Mouse (Mus musculus): ENCODE measurements around the gene Fcgr1. TPM values are rescaled to one million over a fixed set of nuclear protein-coding genes. Genes with fewer than 3 reads are reported as not detected.
"Not testable (repeated sequence)": the region's sequence is repeated elsewhere in the genome, so short reads cannot be mapped to it uniquely, and the experiment has no call there.

The Fcgr1 gene
- polyA plus RNA-seq, 1 experiment from 2014 or later = 1.8 TPM

DNA sequence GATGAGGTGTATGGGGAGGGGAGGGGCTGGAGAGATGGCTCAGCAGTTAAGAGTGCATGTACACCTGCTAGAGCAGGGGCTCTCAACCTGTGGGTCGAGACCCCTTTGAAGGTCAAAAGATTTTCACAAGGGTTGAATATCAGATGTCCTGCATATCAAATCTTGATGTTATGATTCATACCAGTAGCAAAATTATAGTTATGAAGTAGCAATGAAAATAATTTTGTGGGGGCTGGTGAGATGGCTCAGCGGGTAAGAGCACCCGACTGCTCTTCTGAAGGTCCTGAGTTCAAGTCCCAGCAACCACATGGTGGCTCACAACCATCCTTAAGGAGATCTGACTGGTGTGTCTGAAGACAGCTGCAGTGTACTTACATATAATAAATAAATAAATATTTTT lies 3.0 kb downstream of the Fcgr1 start:
- H3K9me3 ChIP-seq (replicated peaks); H3K4me3 ChIP-seq (replicated peaks); H3K4me2 ChIP-seq; H3K36me3 ChIP-seq; H3K27me3 ChIP-seq (replicated peaks); ATAC-seq (ENCODE audit: low FRiP score); H3K4me1 ChIP-seq; H3K9ac ChIP-seq (replicated peaks); H3K27ac ChIP-seq (replicated peaks): not testable (repeated sequence)
- WGBS = 97% methylated on average over 3 of the region's 3 CpGs

GRCm38 (mm10) chr3:96289201-96289600 lies 4.6 kb downstream of the Fcgr1 start:
- Histone ChIP-seq H3K27ac (replicated peaks) (no peak overlapping the region), H3K4me3 (replicated peaks) (no peak overlapping the region), H3K9ac (replicated peaks) (no peak overlapping the region), H3K36me3 (no peaks in the 10 kb centered on the region), H3K4me2 (no peak overlapping the region), H3K4me1 (no peaks in the 10 kb centered on the region), H3K9me3 (replicated peaks) (no peaks in the 10 kb centered on the region), H3K27me3 (replicated peaks) (0 out of 2 replicates have a peak, but pooled peaks cover 7% of the 10 kb centered on the region)
- WGBS = 83% methylated on average over 3 of the region's 3 CpGs
- ATAC-seq (ENCODE audit: low FRiP score) = no peak

- not testable (repeated sequence) for H3K4me1 ChIP-seq; H3K27ac ChIP-seq (replicated peaks); H3K9ac ChIP-seq (replicated peaks); ATAC-seq (ENCODE audit: low FRiP score); H3K9me3 ChIP-seq (replicated peaks); H3K36me3 ChIP-seq; H3K4me3 ChIP-seq (replicated peaks); H3K4me2 ChIP-seq
- peaks cover 22% of the 10 kb centered on the region for H3K27me3 ChIP-seq (replicated peaks)
- 94% methylated on average over 11 of the region's 11 CpGs for WGBS
Observed at GRCm38 (mm10) chr3:96287334-96287733, 6.4 kb downstream of the Fcgr1 start.

DNA sequence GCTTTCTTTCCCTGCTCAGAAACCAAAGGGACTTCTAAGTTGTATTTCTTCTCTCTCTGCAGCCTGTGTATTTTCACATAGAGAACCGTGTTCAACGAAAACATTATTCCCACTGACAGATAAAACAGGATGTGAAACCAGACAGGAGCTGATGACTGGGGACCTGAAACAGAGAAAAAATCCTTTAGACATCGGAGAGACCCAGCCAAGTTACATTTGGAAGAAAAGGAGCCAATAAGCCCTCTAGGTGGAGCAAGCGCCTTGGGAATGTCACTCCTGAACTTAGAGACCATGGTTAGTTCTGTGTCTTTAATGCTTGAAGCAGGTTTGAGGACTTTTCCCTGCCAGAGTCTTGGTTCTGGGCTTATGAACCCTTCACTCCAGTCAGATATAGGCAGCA lies 9.3 kb downstream of the Fcgr1 start:
- WGBS = 24% methylated on average over 4 of the region's 4 CpGs
- Histone ChIP-seq H3K36me3 (no peaks in the 10 kb centered on the region), H3K9me3 (replicated peaks) (no peaks in the 10 kb centered on the region), H3K4me1 (no peaks in the 10 kb centered on the region), H3K27me3 (replicated peaks) (peaks cover 32% of the 10 kb centered on the region), H3K4me2 (peak overlapping the region; percentile 6; the same call in 1 of the 2 replicates), H3K9ac (replicated peaks) (no peak overlapping the region), H3K27ac (replicated peaks) (no peak overlapping the region), H3K4me3 (replicated peaks) (no peak overlapping the region)
- ATAC-seq (ENCODE audit: low FRiP score) = no peak

GRCm38 (mm10) chr3:96280660-96281059 lies 13.1 kb downstream of the Fcgr1 start:
- Histone ChIP-seq H3K36me3 (no peaks in the 10 kb centered on the region), H3K4me1 (peaks cover 5% of the 10 kb centered on the region), H3K27me3 (replicated peaks) (peaks cover 32% of the 10 kb centered on the region), H3K4me3 (replicated peaks) (no peak overlapping the region), H3K27ac (replicated peaks) (no peak overlapping the region), H3K4me2 (no peak overlapping the region), H3K9me3 (replicated peaks) (no peaks in the 10 kb centered on the region), H3K9ac (replicated peaks) (no peak overlapping the region)
- 60% methylated on average over 6 of the region's 6 CpGs for WGBS
- ATAC-seq (ENCODE audit: low FRiP score) = no peak

- Histone ChIP-seq H3K36me3 (no peaks in the 10 kb centered on the region), H3K27me3 (replicated peaks) (peaks cover 13% of the 10 kb centered on the region), H3K4me2 (peak overlapping the region; percentile 68), H3K4me1 (peaks cover 5% of the 10 kb centered on the region), H3K4me3 (replicated peaks) (peak overlapping the region; percentile 56), H3K27ac (replicated peaks) (peak overlapping the region; percentile 94), H3K9ac (replicated peaks) (peak overlapping the region; percentile 56), H3K9me3 (replicated peaks) (no peaks in the 10 kb centered on the region)
- under 1% methylated on average over 49 of the region's 49 CpGs for WGBS
- peak; percentile 98 for ATAC-seq (ENCODE audit: low FRiP score)
Observed at GRCm38 (mm10) chr3:96277800-96278624, 15.8 kb downstream of the Fcgr1 start.

DNA sequence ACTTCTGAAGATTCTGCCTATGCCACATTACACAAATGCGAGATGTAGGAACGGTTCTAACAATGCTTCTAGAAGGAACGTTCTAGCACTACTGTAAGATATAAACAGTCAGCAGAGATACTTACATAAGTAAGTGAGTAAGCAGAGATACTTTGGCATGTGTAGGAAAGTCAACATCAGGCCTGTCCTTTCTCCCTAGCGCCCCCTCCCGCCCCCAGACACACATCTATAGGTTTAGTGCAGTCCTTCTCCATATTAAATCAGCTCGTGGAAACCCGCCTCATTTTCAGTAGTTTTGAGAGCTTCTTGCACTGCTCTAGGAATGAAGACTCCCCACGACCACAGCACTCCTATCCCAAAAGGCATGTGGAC lies 16.4 kb downstream of the Fcgr1 start:
- 17% methylated on average over 8 of the region's 8 CpGs for WGBS

DNA sequence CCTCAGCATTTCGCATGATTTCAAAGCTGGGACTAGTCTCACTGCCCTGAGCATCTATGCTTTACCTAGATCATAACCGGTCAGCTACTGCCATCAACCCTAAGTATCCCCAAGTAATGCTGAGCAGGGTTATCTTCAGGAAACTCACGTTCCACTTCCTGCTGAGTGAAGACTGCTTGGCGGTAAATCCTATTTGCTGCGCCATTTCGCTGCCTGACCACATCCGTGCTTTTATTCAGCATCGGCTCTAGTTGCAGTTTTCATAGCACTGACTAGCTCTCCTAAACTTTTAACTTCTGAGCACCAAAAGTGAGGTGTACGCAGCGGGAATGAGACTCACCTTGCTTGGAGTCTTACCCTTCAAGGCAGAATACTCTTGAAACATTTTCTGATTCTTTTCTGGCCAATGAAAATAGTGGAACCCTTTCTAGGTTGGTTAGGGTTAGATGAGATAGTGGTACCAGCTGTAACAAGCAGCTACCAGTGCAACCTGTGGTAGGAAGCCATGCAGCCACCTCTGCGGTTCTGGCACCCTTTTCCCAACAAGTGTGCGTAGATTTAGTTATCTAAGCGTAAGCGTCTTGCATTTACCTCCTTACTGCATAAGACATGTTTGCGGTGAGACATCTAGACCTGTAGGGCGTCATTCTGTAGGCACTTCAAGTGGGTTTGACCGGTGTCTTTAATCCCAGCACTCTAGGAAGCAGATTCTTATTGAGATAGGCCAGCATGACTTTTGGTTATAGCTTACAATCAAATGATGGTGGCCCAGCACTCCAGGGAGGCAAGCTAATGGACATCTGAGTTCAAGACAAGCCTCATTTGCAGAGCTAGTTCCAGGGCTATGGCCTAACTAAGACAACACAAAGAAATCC lies 19.9 kb downstream of the Fcgr1 start:
- Histone ChIP-seq H3K4me3 (replicated peaks) (no peak overlapping the region), H3K36me3 (no peaks in the 10 kb centered on the region), H3K9ac (replicated peaks) (no peak overlapping the region), H3K9me3 (replicated peaks) (no peaks in the 10 kb centered on the region), H3K27me3 (replicated peaks) (no peaks in the 10 kb centered on the region), H3K4me1 (peaks cover 8% of the 10 kb centered on the region), H3K27ac (replicated peaks) (no peak overlapping the region), H3K4me2 (no peak overlapping the region)
- no peak for ATAC-seq (ENCODE audit: low FRiP score)
- 90% methylated on average over 17 of the region's 17 CpGs for WGBS

More for the DNA sequence above, 16.4 kb downstream of the Fcgr1 start:
- ATAC-seq (ENCODE audit: low FRiP score) = peak; percentile 34
- H3K4me2 ChIP-seq = peak overlapping the region; percentile 68
- peak overlapping the region; percentile 71; the same call in 1 of the 2 replicates for H3K27ac ChIP-seq (replicated peaks)
- peak overlapping the region; percentile 56 for H3K9ac ChIP-seq (replicated peaks)
- H3K4me3 ChIP-seq (replicated peaks) = peak overlapping the region; percentile 56
- H3K27me3 ChIP-seq (replicated peaks) = peaks cover 10% of the 10 kb centered on the region; the same call in 1 of the 2 replicates
- no peaks in the 10 kb centered on the region for H3K36me3 ChIP-seq
- H3K9me3 ChIP-seq (replicated peaks) = no peaks in the 10 kb centered on the region
- peaks cover 5% of the 10 kb centered on the region for H3K4me1 ChIP-seq

- H3K27ac ChIP-seq (replicated peaks) = peak within 1 kb of the TSS; percentile 96
- no peaks in the 10 kb centered on the region for H3K36me3 ChIP-seq
- WGBS = under 1% methylated on average over 45 of the region's 45 CpGs
- H3K4me3 ChIP-seq (replicated peaks) = peak within 1 kb of the TSS; percentile 53
- peak within 1 kb of the TSS; percentile 84 for H3K4me2 ChIP-seq
- H3K9ac ChIP-seq (replicated peaks) = peak within 1 kb of the TSS; percentile 77
- H3K4me1 ChIP-seq = peaks cover 12% of the 10 kb centered on the region
- H3K9me3 ChIP-seq (replicated peaks) = no peaks in the 10 kb centered on the region
- peak; percentile 96 for ATAC-seq (ENCODE audit: low FRiP score)
- H3K27me3 ChIP-seq (replicated peaks) = no peaks in the 10 kb centered on the region
Observed at GRCm38 (mm10) chr3:96269511-96270474, 24.0 kb downstream of the Fcgr1 start, which contains the start of gene Hist2h2bb. Gene Hist2h2bb (plus strand): TSS chr3:96269752.

DNA sequence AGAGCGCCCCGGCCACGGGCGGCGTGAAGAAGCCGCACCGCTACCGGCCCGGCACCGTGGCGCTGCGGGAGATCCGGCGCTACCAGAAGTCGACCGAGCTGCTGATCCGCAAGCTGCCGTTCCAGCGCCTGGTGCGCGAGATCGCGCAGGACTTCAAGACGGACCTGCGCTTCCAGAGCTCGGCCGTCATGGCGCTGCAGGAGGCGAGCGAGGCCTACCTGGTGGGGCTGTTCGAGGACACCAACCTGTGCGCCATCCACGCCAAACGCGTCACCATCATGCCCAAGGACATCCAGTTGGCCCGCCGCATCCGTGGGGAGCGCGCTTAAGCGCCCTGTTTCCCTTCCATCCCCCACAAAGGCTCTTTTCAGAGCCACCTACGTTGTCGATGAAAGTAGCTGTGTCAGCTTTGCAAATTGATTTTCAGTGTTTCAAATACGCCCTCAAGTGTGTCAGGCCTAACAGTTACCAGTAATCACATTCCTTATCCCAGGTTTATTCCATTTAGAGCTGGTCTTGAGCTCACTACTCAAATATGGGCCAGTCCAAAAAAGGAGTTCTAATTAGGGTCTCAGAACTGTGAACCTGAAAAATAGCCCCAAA lies 24.9 kb downstream of the Fcgr1 start:
- WGBS = under 1% methylated on average over 12 of the region's 44 CpGs
- H3K27ac ChIP-seq (replicated peaks) = peak overlapping the region; percentile 96

More for the DNA sequence above, 24.9 kb downstream of the Fcgr1 start:
- not testable (repeated sequence) for H3K36me3 ChIP-seq; H3K9me3 ChIP-seq (replicated peaks); H3K27me3 ChIP-seq (replicated peaks)
- ATAC-seq (ENCODE audit: low FRiP score) = peak; percentile 53
- H3K4me1 ChIP-seq = peaks cover 19% of the 10 kb centered on the region
- H3K9ac ChIP-seq (replicated peaks) = peak overlapping the region; percentile 48
- H3K4me2 ChIP-seq = peak overlapping the region; percentile 84
- peak overlapping the region; percentile 53 for H3K4me3 ChIP-seq (replicated peaks)
